Mouse (Mus musculus) lung, embryonic 15.5 days (tissue): ENCODE results near the gene Scaf4. TPM values are rescaled to one million over a fixed set of nuclear protein-coding genes. Genes with fewer than 3 reads are reported as not detected.

Source experiments
- ATAC-seq: fragments of 200-750 bp; cut with Nextera tagmentation; 2 replicates; pipeline ENCODE4 v1.8.0; 2017; ENCODE audit warnings: moderate number of reproducible peaks, borderline replicate concordance; ENCODE audit not compliant: low FRiP score, low TSS enrichment; ENCODE audit errors: extremely low read depth
- H3K27ac ChIP-seq: fragments of 300-500 bp; sonication (generic); 2 replicates; pipeline ENCODE4 v1.5.1; 2015; ENCODE audit warnings: moderate library complexity, mild to moderate bottlenecking, inconsistent platforms
- H3K27me3 ChIP-seq: fragments of 300-500 bp; sonication (generic); 2 replicates; pipeline ENCODE4 v1.6.1; 2015; ENCODE audit warnings: inconsistent platforms
- H3K36me3 ChIP-seq: fragments of 300-500 bp; sonication (generic); 2 replicates; pipeline ENCODE4 v1.6.1; 2015; ENCODE audit warnings: inconsistent platforms
- H3K4me1 ChIP-seq: fragments of 300-500 bp; sonication (generic); 2 replicates; pipeline ENCODE4 v1.6.1; 2015; ENCODE audit warnings: inconsistent platforms
- H3K4me2 ChIP-seq: fragments of 300-500 bp; sonication (generic); 2 replicates; pipeline ENCODE4 v1.6.1; 2015; ENCODE audit warnings: inconsistent platforms, mild to moderate bottlenecking, moderate library complexity
- H3K4me3 ChIP-seq: fragments of 300-500 bp; sonication (generic); 2 replicates; pipeline ENCODE4 v1.5.1; 2015; ENCODE audit warnings: mild to moderate bottlenecking, inconsistent platforms
- H3K9ac ChIP-seq: fragments of 300-500 bp; sonication (generic); 2 replicates; pipeline ENCODE4 v1.6.1; 2015; ENCODE audit warnings: inconsistent platforms
- H3K9me3 ChIP-seq: fragments of 300-500 bp; sonication (generic); 2 replicates; pipeline ENCODE4 v1.6.1; 2016; ENCODE audit warnings: inconsistent platforms
- WGBS: fragments of 180-500 bp; shearing (Covaris S2); methylation state at CpG from one replicate; pipeline ENCODE4 v1.1.7; 2015; 5-methylcytosine and 5-hydroxymethylcytosine counted together
- polyA plus RNA-seq: library from polyadenylated mRNA; unstranded; fragments of >200 nt; fragmentation: Nextera tagmentation; extraction: Ambion mirVana; gene quantifications from 2 replicates; pipeline ENCODE4 v1.2.1, GENCODE M21; 2015

Scaf4 gene
- polyA plus RNA-seq, result 23.8 and 25.7 TPM in 2 replicates

- no peaks in the 10 kb centered on the region for H3K36me3 ChIP-seq
- peak within 1 kb of the TSS; percentile 98 for H3K9ac ChIP-seq
- peak within 1 kb of the TSS; percentile 93 for H3K27ac ChIP-seq
- under 1% methylated on average over 96 of the region's 123 CpGs for WGBS
- peak within 1 kb of the TSS; percentile 70 for H3K4me2 ChIP-seq
- H3K9me3 ChIP-seq, result no peaks in the 10 kb centered on the region
- no peaks in the 10 kb centered on the region for H3K27me3 ChIP-seq
- peak; percentile 97 for ATAC-seq
- peak within 1 kb of the TSS; percentile 99 for H3K4me3 ChIP-seq
- H3K4me1 ChIP-seq, result peaks cover 46% of the 10 kb centered on the region
Observed at GRCm38 (mm10) chr16:90283905-90284891, at the start of gene Scaf4. Scaf4 (minus strand) TSS chr16:90284503.

- 0 out of 2 replicates have a peak, but pooled peaks cover 3% of the 10 kb centered on the region for H3K4me1 ChIP-seq
- H3K9ac ChIP-seq, result no peak overlapping the region
- 0 out of 2 replicates have a peak, but pooled peaks have one; percentile 25 for ATAC-seq
- H3K4me2 ChIP-seq, result no peak overlapping the region
- peaks cover 7% of the 10 kb centered on the region; the same call in 1 of the 2 replicates for H3K36me3 ChIP-seq
- no peaks in the 10 kb centered on the region for H3K27me3 ChIP-seq
- no peaks in the 10 kb centered on the region for H3K9me3 ChIP-seq
- WGBS, result 47% methylated on average over 6 of the region's 6 CpGs
- H3K4me3 ChIP-seq, result no peak overlapping the region
- H3K27ac ChIP-seq, result no peak overlapping the region
Observed at GRCm38 (mm10) chr16:90332553-90332952, 48.2 kb upstream of the Scaf4 start.

GRCm38 (mm10) chr16:90330979-90331378, 46.7 kb upstream of the Scaf4 start:
- Histone ChIP-seq H3K27ac (no peak overlapping the region), H3K4me3 (no peak overlapping the region), H3K9me3 (no peaks in the 10 kb centered on the region), H3K4me1 (0 out of 2 replicates have a peak, but pooled peaks cover 3% of the 10 kb centered on the region), H3K27me3 (no peaks in the 10 kb centered on the region), H3K4me2 (no peak overlapping the region), H3K9ac (no peak overlapping the region), H3K36me3 (no peaks in the 10 kb centered on the region)
- 89% methylated on average over 6 of the region's 6 CpGs for WGBS
- ATAC-seq, result no peak

- Histone ChIP-seq H3K4me2 (no peak overlapping the region), H3K27ac (no peak overlapping the region), H3K36me3 (no peaks in the 10 kb centered on the region), H3K27me3 (no peaks in the 10 kb centered on the region), H3K4me3 (no peak overlapping the region), H3K4me1 (0 out of 2 replicates have a peak, but pooled peaks cover 3% of the 10 kb centered on the region), H3K9me3 (no peaks in the 10 kb centered on the region), H3K9ac (no peak overlapping the region)
- no peak for ATAC-seq
- whole genome bisulfite sequencing, result 52% methylated on average over 8 of the region's 8 CpGs
Observed at GRCm38 (mm10) chr16:90329511-90329910, 45.2 kb upstream of the Scaf4 start.

GRCm38 (mm10) chr16:90322850-90323528, 38.7 kb upstream of the Scaf4 start:
- no peaks in the 10 kb centered on the region for H3K36me3 ChIP-seq
- H3K4me2 ChIP-seq, result no peak overlapping the region
- H3K9me3 ChIP-seq, result no peaks in the 10 kb centered on the region
- H3K27ac ChIP-seq, result no peak overlapping the region
- 27% methylated on average over 8 of the region's 8 CpGs for WGBS
- ATAC-seq, result peak; percentile 70; the same call in 1 of the 2 replicates
- H3K9ac ChIP-seq, result no peak overlapping the region
- H3K27me3 ChIP-seq, result no peaks in the 10 kb centered on the region
- no peak overlapping the region for H3K4me3 ChIP-seq
- no peaks in the 10 kb centered on the region for H3K4me1 ChIP-seq

- no peaks in the 10 kb centered on the region for H3K9me3 ChIP-seq
Observed at GRCm38 (mm10) chr16:90319321-90319720, 35.0 kb upstream of the Scaf4 start.

GRCm38 (mm10) chr16:90318372-90318926, 34.1 kb upstream of the Scaf4 start:
- Histone ChIP-seq H3K27me3 (no peaks in the 10 kb centered on the region), H3K27ac (no peak overlapping the region), H3K36me3 (no peaks in the 10 kb centered on the region), H3K4me1 (no peaks in the 10 kb centered on the region), H3K4me3 (no peak overlapping the region), H3K9ac (no peak overlapping the region), H3K9me3 (no peaks in the 10 kb centered on the region), H3K4me2 (no peak overlapping the region)
- 83% methylated on average over 12 of the region's 12 CpGs for WGBS
- ATAC-seq, result no peak

More at GRCm38 (mm10) chr16:90319321-90319720, 35.0 kb upstream of the Scaf4 start:
- Histone ChIP-seq H3K4me1 (no peaks in the 10 kb centered on the region), H3K27ac (no peak overlapping the region), H3K9ac (no peak overlapping the region), H3K4me3 (no peak overlapping the region), H3K36me3 (no peaks in the 10 kb centered on the region), H3K27me3 (no peaks in the 10 kb centered on the region), H3K4me2 (no peak overlapping the region)
- WGBS, result 74% methylated on average over 7 of the region's 7 CpGs
- ATAC-seq, result no peak

- no peak overlapping the region for H3K4me3 ChIP-seq
- H3K4me2 ChIP-seq, result no peak overlapping the region
- H3K4me1 ChIP-seq, result no peaks in the 10 kb centered on the region
- no peaks in the 10 kb centered on the region for H3K9me3 ChIP-seq
- no peaks in the 10 kb centered on the region for H3K27me3 ChIP-seq
- ATAC-seq, result no peak
- H3K36me3 ChIP-seq, result no peaks in the 10 kb centered on the region
- no peak overlapping the region for H3K27ac ChIP-seq
- WGBS, result 83% methylated on average over 4 of the region's 4 CpGs
- no peak overlapping the region for H3K9ac ChIP-seq
Observed at GRCm38 (mm10) chr16:90317777-90318176, 33.5 kb upstream of the Scaf4 start.

- H3K4me2 ChIP-seq, result no peak overlapping the region
- WGBS, result 76% methylated on average over 4 of the region's 4 CpGs
- no peak for ATAC-seq
- no peaks in the 10 kb centered on the region for H3K9me3 ChIP-seq
- no peak overlapping the region for H3K27ac ChIP-seq
- H3K27me3 ChIP-seq, result no peaks in the 10 kb centered on the region
- no peak overlapping the region for H3K9ac ChIP-seq
- no peak overlapping the region for H3K4me3 ChIP-seq
- H3K36me3 ChIP-seq, result no peaks in the 10 kb centered on the region
- 0 out of 2 replicates have a peak, but pooled peaks cover 3% of the 10 kb centered on the region for H3K4me1 ChIP-seq
Observed at GRCm38 (mm10) chr16:90315881-90316280, 31.6 kb upstream of the Scaf4 start.

- Histone ChIP-seq H3K4me1 (0 out of 2 replicates have a peak, but pooled peaks cover 3% of the 10 kb centered on the region), H3K4me2 (peak overlapping the region; percentile 15; the same call in 1 of the 2 replicates), H3K4me3 (no peak overlapping the region), H3K36me3 (no peaks in the 10 kb centered on the region), H3K27me3 (no peaks in the 10 kb centered on the region), H3K9me3 (no peaks in the 10 kb centered on the region), H3K9ac (no peak overlapping the region), H3K27ac (no peak overlapping the region)
- WGBS, result 51% methylated on average over 13 of the region's 13 CpGs
- no peak for ATAC-seq
Observed at GRCm38 (mm10) chr16:90312449-90313082, 28.3 kb upstream of the Scaf4 start.

GRCm38 (mm10) chr16:90310488-90311135, 26.3 kb upstream of the Scaf4 start:
- WGBS, result 65% methylated on average over 11 of the region's 11 CpGs
- Histone ChIP-seq H3K4me3 (no peak overlapping the region), H3K9ac (no peak overlapping the region), H3K27ac (no peak overlapping the region), H3K4me1 (0 out of 2 replicates have a peak, but pooled peaks cover 3% of the 10 kb centered on the region), H3K4me2 (no peak overlapping the region), H3K27me3 (no peaks in the 10 kb centered on the region), H3K36me3 (no peaks in the 10 kb centered on the region), H3K9me3 (no peaks in the 10 kb centered on the region)
- no peak for ATAC-seq
